Mouse (Mus musculus) liver, adult 2 months (tissue): ENCODE measurements around the gene Nmu. TPM values are rescaled to one million over a fixed set of nuclear protein-coding genes. Genes with fewer than 3 reads are reported as not detected.
A peak's percentile ranks its signal among the peaks of the same experiment; 100 is the strongest.

ENCODE experiments used
- DNase-seq: peaks from one replicate; pipeline ENCODE4 v3.0.0-alpha.2; 2011; ENCODE audit warnings: low read depth, low spot score; ENCODE audit errors: extremely low read depth
- H3K27ac ChIP-seq: fragments of 200-500 bp; replicated peaks from 2 replicates; pipeline ENCODE4 v1.5.1; 2012; ENCODE audit warnings: low read depth, mild to moderate bottlenecking, control low read depth, inconsistent platforms, low read length; ENCODE audit not compliant: insufficient read depth
- H3K27me3 ChIP-seq: fragments of 200-500 bp; 2 replicates; pipeline ENCODE4 v1.6.1; 2012; ENCODE audit warnings: mild to moderate bottlenecking, moderate library complexity, low read length, inconsistent platforms; ENCODE audit not compliant: control insufficient read depth, insufficient read depth
- H3K36me3 ChIP-seq: fragments of 200-500 bp; 2 replicates; pipeline ENCODE4 v1.6.1; 2012; ENCODE audit warnings: low read length, inconsistent platforms; ENCODE audit not compliant: control insufficient read depth, insufficient read depth
- H3K4me1 ChIP-seq: fragments of 200-500 bp; 2 replicates; pipeline ENCODE4 v1.6.1; 2011; ENCODE audit warnings: low read length; ENCODE audit not compliant: control insufficient read depth, insufficient read depth
- H3K4me3 ChIP-seq: fragments of 200-500 bp; 2 replicates; pipeline ENCODE4 v1.5.1; 2011; ENCODE audit warnings: low read depth, mild to moderate bottlenecking, control low read depth, low read length, moderate library complexity; ENCODE audit not compliant: insufficient read depth
- H3K79me2 ChIP-seq: fragments of 200-500 bp; 2 replicates; pipeline ENCODE4 v1.6.1; 2012; ENCODE audit warnings: inconsistent platforms, mild to moderate bottlenecking, low read length, moderate library complexity; ENCODE audit not compliant: control insufficient read depth, insufficient read depth
- H3K9ac ChIP-seq: fragments of 200-500 bp; 2 replicates; pipeline ENCODE4 v1.6.1; 2012; ENCODE audit warnings: low read depth, mild to moderate bottlenecking, control low read depth, inconsistent platforms, low read length
- CTCF ChIP-seq: fragments of 200-500 bp; IDR thresholded peaks from 2 replicates; pipeline ENCODE4 v1.5.1; 2011; ENCODE audit warnings: low read depth, low read length, control low read depth
- POLR2A ChIP-seq: fragments of 200-500 bp; IDR thresholded peaks from 2 replicates; pipeline ENCODE4 v1.6.1; 2011; ENCODE audit warnings: low read length, control low read depth; ENCODE audit not compliant: insufficient read depth; ENCODE audit errors: extremely low read depth
- WGBS: fragments of 180-500 bp; shearing (Covaris S2); methylation state at CpG from one replicate; pipeline ENCODE4 v1.1.7; 2018; 5-methylcytosine and 5-hydroxymethylcytosine counted together
- polyA plus RNA-seq: library from polyadenylated mRNA; depleted of rRNA; stranded (reverse); fragments of >200 nt; gene quantifications from 2 replicates; pipeline ENCODE4 v1.2.3, GENCODE M21; 2012
- total RNA-seq: library from RNA; depleted of rRNA; stranded (reverse); fragments of >200 nt; gene quantifications from 2 replicates; pipeline ENCODE4 v1.2.3, GENCODE M21; 2014

Nmu gene
- total and polyA plus RNA-seq, 2 experiments: not detected

DNA sequence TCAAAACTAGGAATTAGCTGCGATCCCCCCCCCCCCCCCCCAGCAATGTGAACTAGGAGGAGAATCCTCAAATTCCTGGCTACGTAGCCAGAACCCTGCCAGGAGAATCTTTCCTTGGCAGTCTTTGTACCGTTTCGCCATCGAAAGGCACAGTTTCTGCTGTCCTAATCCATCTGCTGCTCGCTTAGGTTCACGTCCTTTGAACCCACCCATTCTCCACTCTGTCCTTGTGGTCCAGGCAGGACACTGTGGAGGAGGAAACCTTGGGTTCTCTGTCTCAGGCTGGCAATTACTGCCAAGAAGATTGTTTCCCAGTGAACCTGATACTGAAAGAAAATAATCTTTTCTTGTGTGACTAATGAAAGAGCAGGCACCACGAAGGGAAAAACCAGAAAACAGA is 58.0 kb downstream of the Nmu start:
- peaks cover 3% of the 10 kb centered on the region; the same call in 1 of the 2 replicates for H3K79me2 ChIP-seq
- H3K4me3 ChIP-seq: no peak overlapping the region
- H3K36me3 ChIP-seq: no peaks in the 10 kb centered on the region; the same call in 1 of the 2 replicates
- 2% methylated on average over 8 of the region's 8 CpGs for WGBS
- peaks cover 3% of the 10 kb centered on the region; the same call in 1 of the 2 replicates for H3K4me1 ChIP-seq
- no peak overlapping the region for H3K9ac ChIP-seq
- TF ChIP-seq CTCF: no peak
- no peak for TF ChIP-seq POLR2A
- no peaks in the 10 kb centered on the region for H3K27me3 ChIP-seq
- peak; percentile 87 for DNase-seq
- peak overlapping the region; percentile 2; the same call in 1 of the 2 replicates for H3K27ac ChIP-seq

- DNase-seq: peak; percentile 81
- TF ChIP-seq POLR2A (no peak), CTCF (no peak)
- Histone ChIP-seq H3K9ac (peak within 1 kb of the TSS; percentile 96), H3K4me1 (peaks cover 3% of the 10 kb centered on the region; the same call in 1 of the 2 replicates), H3K4me3 (peak within 1 kb of the TSS; percentile 91), H3K79me2 (peaks cover 3% of the 10 kb centered on the region; the same call in 1 of the 2 replicates), H3K27ac (peak within 1 kb of the TSS; percentile 87), H3K36me3 (no peaks in the 10 kb centered on the region; the same call in none of the 2 replicates), H3K27me3 (no peaks in the 10 kb centered on the region)
- WGBS: under 1% methylated on average over 94 of the region's 104 CpGs
Observed at GRCm38 (mm10) chr5:76304452-76305341, 58.9 kb downstream of the Nmu start, which contains the start of gene Clock. Gene Clock, minus strand, starts transcription at chr5:76304792.

DNA sequence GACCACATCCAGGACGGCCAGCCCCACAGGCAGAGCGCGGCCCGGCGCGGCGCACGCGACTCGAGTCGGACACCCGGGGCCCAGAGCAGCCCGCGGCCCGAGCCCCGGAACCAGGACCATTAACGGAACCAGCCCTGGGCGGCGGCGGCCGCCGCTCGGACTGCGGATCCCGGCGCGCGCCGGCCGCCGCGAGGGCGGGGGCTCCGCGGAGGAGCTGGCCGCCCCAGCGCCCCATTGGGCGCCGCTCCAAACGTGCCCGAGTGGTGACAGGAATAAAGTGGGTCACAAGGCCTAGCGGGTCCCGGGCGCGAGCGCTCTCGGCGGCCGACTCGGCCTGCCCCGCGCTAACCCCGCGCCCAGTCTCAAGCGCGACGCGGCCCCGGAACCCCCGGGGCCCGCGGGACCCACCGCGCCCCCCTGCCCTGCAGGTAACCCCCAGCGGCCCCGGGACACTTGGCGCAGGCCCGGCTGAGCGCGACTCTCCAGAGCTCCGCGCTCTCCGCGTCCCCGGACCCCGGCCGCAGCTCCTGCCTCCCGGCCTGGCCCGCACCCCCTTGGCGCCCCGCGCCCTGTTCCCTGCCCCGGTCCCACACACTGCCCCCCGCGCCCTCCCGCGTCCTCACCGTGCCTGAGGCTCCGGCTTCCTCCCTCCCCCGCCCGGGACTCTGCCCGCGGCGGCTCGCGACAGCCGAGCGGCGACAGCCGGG is 59.7 kb downstream of the Nmu start:
- peak overlapping the region; percentile 96 for H3K9ac ChIP-seq
- H3K79me2 ChIP-seq: peaks cover 3% of the 10 kb centered on the region; the same call in 1 of the 2 replicates
- H3K27me3 ChIP-seq: no peaks in the 10 kb centered on the region
- TF ChIP-seq POLR2A: no peak
- TF ChIP-seq CTCF: no peak
- peak overlapping the region; percentile 87 for H3K27ac ChIP-seq
- H3K4me1 ChIP-seq: peaks cover 3% of the 10 kb centered on the region; the same call in 1 of the 2 replicates
- H3K4me3 ChIP-seq: peak overlapping the region; percentile 91
- no peaks in the 10 kb centered on the region; the same call in none of the 2 replicates for H3K36me3 ChIP-seq
- peak; percentile 69 for DNase-seq
- WGBS: under 1% methylated on average over 100 of the region's 100 CpGs

GRCm38 (mm10) chr5:76303379-76303744 is 60.2 kb downstream of the Nmu start:
- 3% methylated on average over 11 of the region's 11 CpGs for WGBS
- Histone ChIP-seq H3K4me3 (peak overlapping the region; percentile 91), H3K27me3 (no peaks in the 10 kb centered on the region), H3K27ac (peak overlapping the region; percentile 71), H3K9ac (peak overlapping the region; percentile 96), H3K79me2 (peaks cover 6% of the 10 kb centered on the region; the same call in 1 of the 2 replicates), H3K4me1 (peaks cover 3% of the 10 kb centered on the region; the same call in 1 of the 2 replicates), H3K36me3 (no peaks in the 10 kb centered on the region; the same call in none of the 2 replicates)
- no peak for TF ChIP-seq POLR2A
- TF ChIP-seq CTCF: no peak
- peak; percentile 60 for DNase-seq

- no peak for TF ChIP-seq POLR2A
- no peak for TF ChIP-seq CTCF
- H3K9ac ChIP-seq: no peak overlapping the region
- no peaks in the 10 kb centered on the region; the same call in none of the 2 replicates for H3K36me3 ChIP-seq
- peaks cover 11% of the 10 kb centered on the region; the same call in 1 of the 2 replicates for H3K79me2 ChIP-seq
- H3K4me3 ChIP-seq: no peak overlapping the region
- WGBS: 69% methylated on average over 2 of the region's 2 CpGs
- H3K4me1 ChIP-seq: peaks cover 6% of the 10 kb centered on the region
- no peak for DNase-seq
- H3K27ac ChIP-seq: no peak overlapping the region
- H3K27me3 ChIP-seq: no peaks in the 10 kb centered on the region
Observed at GRCm38 (mm10) chr5:76302009-76302408, 61.6 kb downstream of the Nmu start.
